Mouse (Mus musculus) forebrain, embryonic 14.5 days (tissue): ENCODE measurements at regions not wholly inside any gene's neighbourhood (a gene's known extent, or its start where the extent isn't known, plus 50 kb on each side); places are given as distances from the start of the nearest gene placed in this dataset.
A peak's percentile ranks its signal among the peaks of the same experiment; 100 is the strongest.

Source experiments
- ATAC-seq: fragments of 200-750 bp; cut with Nextera tagmentation; 2 replicates; pipeline ENCODE4 v1.8.0; 2017; ENCODE audit warnings: mild to moderate bottlenecking, moderate library complexity
- DNase-seq: peaks from one replicate; pipeline ENCODE4 v3.0.0-alpha.2; 2015; ENCODE audit warnings: low spot score
- H3K27ac ChIP-seq: fragments of 300-500 bp; sonication (generic); 2 replicates; pipeline ENCODE4 v1.5.1; 2014; ENCODE audit warnings: low read depth, mild to moderate bottlenecking, control low read depth, low read length, moderate library complexity
- H3K27me3 ChIP-seq: fragments of 300-500 bp; sonication (generic); replicated peaks from 2 replicates; pipeline ENCODE4 v1.6.1; 2014; ENCODE audit warnings: low read length, control low read depth, mixed read lengths; ENCODE audit not compliant: control insufficient read depth, insufficient read depth
- H3K36me3 ChIP-seq: fragments of 300-500 bp; sonication (generic); 2 replicates; pipeline ENCODE4 v1.6.1; 2014; ENCODE audit warnings: low read length, control low read depth; ENCODE audit not compliant: control insufficient read depth, insufficient read depth
- H3K4me1 ChIP-seq: fragments of 300-500 bp; sonication (generic); 2 replicates; pipeline ENCODE4 v1.6.1; 2014; ENCODE audit warnings: antibody characterized with exemption, low read length, control low read depth; ENCODE audit not compliant: control insufficient read depth, insufficient read depth
- H3K4me2 ChIP-seq: fragments of 300-500 bp; sonication (generic); 2 replicates; pipeline ENCODE4 v1.6.1; 2014; ENCODE audit warnings: mild to moderate bottlenecking, control low read depth, low read length
- H3K4me3 ChIP-seq: fragments of 300-500 bp; sonication (generic); 2 replicates; pipeline ENCODE4 v1.5.1; 2014; ENCODE audit warnings: low read depth, low read length, control low read depth
- H3K9ac ChIP-seq: fragments of 300-500 bp; sonication (generic); 2 replicates; pipeline ENCODE4 v1.6.1; 2014; ENCODE audit warnings: mild to moderate bottlenecking, low read length, control low read depth, moderate library complexity
- H3K9me3 ChIP-seq: fragments of 300-500 bp; sonication (generic); replicated peaks from 2 replicates; pipeline ENCODE4 v1.6.1; 2016; ENCODE audit warnings: low read length, control low read depth, mixed read lengths; ENCODE audit not compliant: control insufficient read depth
- WGBS: fragments of 180-500 bp; shearing (Covaris S2); extraction: QIAGEN DNeasy Blood & Tissue Kit; methylation state at CpG from one replicate; pipeline ENCODE4 v1.1.7; 2014; 5-methylcytosine and 5-hydroxymethylcytosine counted together

DNA sequence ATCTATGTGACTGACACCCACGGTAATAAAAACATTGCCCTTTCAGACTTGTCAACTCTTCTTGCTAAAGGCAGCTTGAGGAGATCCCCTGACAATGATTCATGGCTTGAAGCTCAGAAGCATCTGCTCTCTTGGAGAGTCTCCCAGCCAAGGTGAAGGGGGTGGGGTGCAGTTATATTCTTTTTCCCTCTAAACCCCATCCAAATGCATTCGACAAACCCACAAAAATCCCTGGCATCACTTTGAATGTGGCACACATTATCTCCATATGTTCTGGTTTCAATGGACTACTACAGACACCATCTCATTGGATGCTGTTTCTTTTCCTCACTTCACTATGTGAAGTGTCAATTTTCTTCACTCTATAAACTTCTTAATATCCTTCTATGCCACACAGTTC lies 603.0 kb upstream of the Rag2 start:
- H3K36me3 ChIP-seq, result no peaks in the 10 kb centered on the region
- DNase-seq, result peak; percentile 64
- ATAC-seq, result peak; percentile 71; the same call in 1 of the 2 replicates
- H3K4me1 ChIP-seq, result no peaks in the 10 kb centered on the region
- H3K27me3 ChIP-seq, result no peaks in the 10 kb centered on the region
- no peak overlapping the region for H3K4me3 ChIP-seq
- H3K4me2 ChIP-seq, result no peak overlapping the region
- no peaks in the 10 kb centered on the region for H3K9me3 ChIP-seq
- WGBS, result 68% methylated on average over 2 of the region's 2 CpGs
- H3K27ac ChIP-seq, result no peak overlapping the region
- H3K9ac ChIP-seq, result no peak overlapping the region

GRCm38 (mm10) chr2:101043050-101043449 lies 581.5 kb upstream of the Rag2 start:
- no peak for ATAC-seq
- 84% methylated on average over 3 of the region's 3 CpGs for WGBS
- no peak for DNase-seq

GRCm38 (mm10) chr2:101062939-101063338 lies 561.6 kb upstream of the Rag2 start:
- H3K4me1 ChIP-seq, result no peaks in the 10 kb centered on the region
- H3K9ac ChIP-seq, result no peak overlapping the region
- no peaks in the 10 kb centered on the region for H3K36me3 ChIP-seq

More at GRCm38 (mm10) chr2:101043050-101043449, 581.5 kb upstream of the Rag2 start:
- Histone ChIP-seq H3K9ac (no peak overlapping the region), H3K4me3 (no peak overlapping the region), H3K4me1 (no peaks in the 10 kb centered on the region), H3K27me3 (no peaks in the 10 kb centered on the region), H3K9me3 (no peaks in the 10 kb centered on the region), H3K4me2 (no peak overlapping the region), H3K36me3 (no peaks in the 10 kb centered on the region), H3K27ac (no peak overlapping the region)

DNA sequence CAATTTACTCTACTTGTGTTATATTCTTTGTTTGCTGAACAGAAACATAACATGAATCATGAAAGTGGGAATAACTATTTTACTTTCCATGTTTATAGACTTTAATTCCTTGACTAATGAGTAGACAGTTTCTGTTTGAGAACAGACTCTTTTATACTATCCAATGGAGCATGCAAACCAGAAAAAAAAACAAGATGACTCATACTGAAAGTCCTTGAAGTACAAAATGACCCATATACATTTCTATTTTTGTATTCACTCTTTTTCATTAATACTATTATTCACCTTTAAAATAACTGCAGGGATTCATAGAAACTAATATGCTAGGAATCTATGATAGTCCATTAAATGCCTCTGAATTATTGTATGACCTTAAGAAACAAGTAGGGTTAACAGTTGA lies 549.5 kb upstream of the Rag2 start:
- Histone ChIP-seq H3K36me3 (no peaks in the 10 kb centered on the region), H3K9ac (no peak overlapping the region), H3K27ac (no peak overlapping the region), H3K27me3 (no peaks in the 10 kb centered on the region), H3K4me1 (no peaks in the 10 kb centered on the region), H3K9me3 (no peaks in the 10 kb centered on the region), H3K4me3 (no peak overlapping the region), H3K4me2 (no peak overlapping the region)
- ATAC-seq, result no peak
- DNase-seq, result no peak

More at GRCm38 (mm10) chr2:101062939-101063338, 561.6 kb upstream of the Rag2 start:
- H3K4me2 ChIP-seq, result no peak overlapping the region
- H3K4me3 ChIP-seq, result no peak overlapping the region
- no peak overlapping the region for H3K27ac ChIP-seq
- no peak for DNase-seq
- WGBS, result 87% methylated on average over 4 of the region's 4 CpGs
- no peak for ATAC-seq
- no peaks in the 10 kb centered on the region for H3K27me3 ChIP-seq
- H3K9me3 ChIP-seq, result no peaks in the 10 kb centered on the region

- Histone ChIP-seq H3K4me2 (no peak overlapping the region), H3K4me1 (no peaks in the 10 kb centered on the region), H3K36me3 (no peaks in the 10 kb centered on the region), H3K27me3 (no peaks in the 10 kb centered on the region), H3K9me3 (no peaks in the 10 kb centered on the region), H3K9ac (no peak overlapping the region), H3K27ac (no peak overlapping the region), H3K4me3 (no peak overlapping the region)
- ATAC-seq (no peak), DNase-seq (no peak)
- 82% methylated on average over 1 of the region's 1 CpGs for WGBS
Observed at GRCm38 (mm10) chr2:101080231-101080630, 544.3 kb upstream of the Rag2 start.

- Histone ChIP-seq H3K9me3 (no peaks in the 10 kb centered on the region), H3K9ac (no peak overlapping the region), H3K27ac (no peak overlapping the region), H3K27me3 (no peaks in the 10 kb centered on the region), H3K4me2 (no peak overlapping the region), H3K36me3 (no peaks in the 10 kb centered on the region), H3K4me1 (no peaks in the 10 kb centered on the region), H3K4me3 (no peak overlapping the region)
- ATAC-seq (no peak), DNase-seq (peak; percentile 3)
Observed at GRCm38 (mm10) chr2:101083813-101084212, 540.7 kb upstream of the Rag2 start.

GRCm38 (mm10) chr2:101084648-101085047 lies 539.9 kb upstream of the Rag2 start:
- Histone ChIP-seq H3K4me3 (no peak overlapping the region), H3K27me3 (no peaks in the 10 kb centered on the region), H3K4me1 (no peaks in the 10 kb centered on the region), H3K9ac (no peak overlapping the region), H3K9me3 (no peaks in the 10 kb centered on the region), H3K27ac (no peak overlapping the region), H3K36me3 (no peaks in the 10 kb centered on the region), H3K4me2 (no peak overlapping the region)
- WGBS, result 95% methylated on average over 1 of the region's 1 CpGs
- DNase-seq (no peak), ATAC-seq (no peak)

GRCm38 (mm10) chr2:101107183-101107872 lies 517.2 kb upstream of the Rag2 start:
- H3K36me3 ChIP-seq, result no peaks in the 10 kb centered on the region
- ATAC-seq, result peak; percentile 88

DNA sequence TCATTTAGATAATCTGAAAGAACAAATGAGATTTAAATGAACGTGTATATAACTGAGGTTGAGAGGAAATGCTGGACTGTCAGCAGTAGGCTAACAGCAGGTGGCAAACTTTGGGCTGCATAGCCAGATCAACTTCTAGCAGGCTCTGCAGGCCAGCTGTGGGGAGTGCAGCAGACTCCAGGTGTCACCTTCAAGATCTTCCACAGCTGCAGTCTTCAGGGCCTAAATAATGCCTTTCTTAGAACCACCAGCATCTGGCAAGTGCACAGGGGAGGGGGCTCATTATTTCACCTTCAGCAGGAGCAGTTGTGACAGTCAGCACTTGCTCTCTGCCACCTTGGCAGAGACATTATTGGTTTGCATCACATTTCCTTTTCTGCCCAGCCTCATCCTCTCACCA lies 487.7 kb upstream of the Rag2 start:
- WGBS, result 28% methylated on average over 1 of the region's 1 CpGs
- DNase-seq (no peak), ATAC-seq (no peak)
- no peaks in the 10 kb centered on the region for H3K36me3 ChIP-seq
- H3K27ac ChIP-seq, result no peak overlapping the region
- no peaks in the 10 kb centered on the region for H3K4me1 ChIP-seq
- no peak overlapping the region for H3K4me2 ChIP-seq
- H3K9me3 ChIP-seq, result no peaks in the 10 kb centered on the region
- H3K27me3 ChIP-seq, result no peaks in the 10 kb centered on the region
- H3K9ac ChIP-seq, result no peak overlapping the region
- no peak overlapping the region for H3K4me3 ChIP-seq

More at GRCm38 (mm10) chr2:101107183-101107872, 517.2 kb upstream of the Rag2 start:
- Histone ChIP-seq H3K9ac (no peak overlapping the region), H3K4me3 (no peak overlapping the region), H3K27ac (no peak overlapping the region), H3K27me3 (no peaks in the 10 kb centered on the region), H3K4me1 (no peaks in the 10 kb centered on the region), H3K4me2 (no peak overlapping the region), H3K9me3 (no peaks in the 10 kb centered on the region)
- WGBS, result 3% methylated on average over 1 of the region's 1 CpGs
- DNase-seq, result peak; percentile 85
